Mouse (Mus musculus): Measurements from ENCODE around the gene Pde4d. TPM values are rescaled to one million over a fixed set of nuclear protein-coding genes. Genes with fewer than 3 reads are reported as not detected.

Gene Pde4d
- total and polyA plus RNA-seq, 3 experiments, result 18.5 to 18.8 TPM; not detected in 1

DNA sequence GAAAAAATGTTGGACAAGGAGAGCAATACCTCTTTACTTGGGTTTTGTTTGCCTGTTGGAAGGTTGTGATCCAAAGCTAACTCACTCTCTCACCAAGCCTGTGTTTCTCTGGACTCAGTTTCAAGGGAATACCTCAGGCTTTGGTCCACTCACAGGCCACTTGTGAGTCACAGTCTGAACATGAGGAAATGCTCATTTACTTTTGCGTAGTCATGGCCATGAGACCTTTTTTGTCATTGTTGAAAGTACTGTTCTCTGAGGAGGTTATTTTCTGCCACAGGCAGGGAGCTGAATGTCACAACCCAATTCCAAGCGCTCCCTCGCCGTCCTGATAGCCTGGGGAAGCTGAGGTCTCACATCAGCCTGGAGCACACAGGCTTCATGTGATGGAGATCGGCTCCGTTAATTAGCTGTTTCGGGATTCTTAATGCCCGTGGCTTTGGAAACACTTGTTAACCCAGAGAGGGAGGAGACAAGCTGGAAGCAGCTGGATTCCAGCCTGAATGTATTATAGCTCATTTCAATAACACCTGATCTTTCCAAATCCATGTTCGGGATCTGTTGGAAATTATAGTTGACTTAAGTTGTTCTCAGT is 792.8 kb downstream of the Pde4d start:
- TF ChIP-seq SIN3A (IDR thresholded peaks at IDR 0.05; ENCODE audit: low read length), result no peak
- TF ChIP-seq MYB (IDR thresholded peaks at IDR 0.05; ENCODE audit: low read depth, low read length), result no peak
- no peak for TF ChIP-seq MYC (IDR thresholded peaks at IDR 0.05; ENCODE audit: low read depth, low read length)
- no peak for TF ChIP-seq POLR2AphosphoS5 (IDR thresholded peaks at IDR 0.05; ENCODE audit: borderline replicate concordance, low read depth, low read length)
- no peak for TF ChIP-seq SMC3 (IDR thresholded peaks at IDR 0.05; ENCODE audit: low read depth, low read length)
- no peak for TF ChIP-seq MAZ (IDR thresholded peaks at IDR 0.05; ENCODE audit: low read depth, low read length)
- no peak for TF ChIP-seq MAFK (IDR thresholded peaks at IDR 0.05; ENCODE audit: borderline replicate concordance, low read depth, low read length)
- TF ChIP-seq HCFC1 (IDR thresholded peaks at IDR 0.05; ENCODE audit: low read depth, low read length), result no peak
- no peak for TF ChIP-seq MEF2A (IDR thresholded peaks at IDR 0.05; ENCODE audit: extremely low read depth, insufficient replicate concordance, low read depth, low read length, poor library complexity, severe bottlenecking)
- TF ChIP-seq KAT2A (conservative IDR thresholded peaks at IDR 0.05; ENCODE audit: low read depth, low read length), result no peak
- no peak for TF ChIP-seq RCOR1 (IDR thresholded peaks at IDR 0.05; ENCODE audit: low read depth, low read length)
- TF ChIP-seq MAX (IDR thresholded peaks at IDR 0.05; ENCODE audit: low read length), result no peak
- TF ChIP-seq E2F4 (IDR thresholded peaks at IDR 0.05; ENCODE audit: borderline replicate concordance, low read depth, low read length), result no peak
- TF ChIP-seq JUND (IDR thresholded peaks at IDR 0.05; ENCODE audit: low read depth, low read length), result no peak
- TF ChIP-seq NRF1 (IDR thresholded peaks at IDR 0.05; ENCODE audit: insufficient read depth, low read depth, low read length, poor library complexity, severe bottlenecking), result no peak
- no peak for TF ChIP-seq ETS1 (IDR thresholded peaks at IDR 0.05; ENCODE audit: low read depth, low read length)
- TF ChIP-seq ZC3H11A (IDR thresholded peaks at IDR 0.05; ENCODE audit: low read depth, low read length), result no peak
- TF ChIP-seq GABPA (IDR thresholded peaks at IDR 0.05; ENCODE audit: low read depth, low read length), result no peak
- no peak for TF ChIP-seq TCF12 (IDR thresholded peaks at IDR 0.05; ENCODE audit: low read depth, low read length)
- H3K4me1 ChIP-seq (ENCODE audit: control insufficient read depth in 1 of 2, insufficient read depth in 2 of 2, low read length in 2 of 2), result no peaks in the 10 kb centered on the region
- DNase-seq (ENCODE audit: low read depth, low spot score), result no peak
- no peaks in the 10 kb centered on the region for H3K9me3 ChIP-seq (replicated peaks; ENCODE audit: insufficient read depth, low read length)
- no peaks in the 10 kb centered on the region for H3K36me3 ChIP-seq (ENCODE audit: control insufficient read depth in 1 of 2, insufficient read depth in 2 of 2, low read length in 2 of 2)
- no peak overlapping the region for H3K27ac ChIP-seq (ENCODE audit: control insufficient read depth, low read depth, low read length)
- no peak overlapping the region for H3K9ac ChIP-seq (ENCODE audit: control insufficient read depth, low read depth, low read length, poor library complexity, severe bottlenecking)
- no peaks in the 10 kb centered on the region for H3K79me2 ChIP-seq (ENCODE audit: control insufficient read depth, insufficient read depth, low read length, poor library complexity)
- H3K27me3 ChIP-seq (ENCODE audit: control insufficient read depth in 1 of 2, insufficient read depth in 2 of 2, low read length in 2 of 2), result no peaks in the 10 kb centered on the region; a peak in 2 of 4 replicates
- H3K4me3 ChIP-seq (ENCODE audit: control insufficient read depth in 1 of 2, insufficient read depth in 1 of 2, low read depth in 2 of 2, low read length in 2 of 2), result no peak overlapping the region

DNA sequence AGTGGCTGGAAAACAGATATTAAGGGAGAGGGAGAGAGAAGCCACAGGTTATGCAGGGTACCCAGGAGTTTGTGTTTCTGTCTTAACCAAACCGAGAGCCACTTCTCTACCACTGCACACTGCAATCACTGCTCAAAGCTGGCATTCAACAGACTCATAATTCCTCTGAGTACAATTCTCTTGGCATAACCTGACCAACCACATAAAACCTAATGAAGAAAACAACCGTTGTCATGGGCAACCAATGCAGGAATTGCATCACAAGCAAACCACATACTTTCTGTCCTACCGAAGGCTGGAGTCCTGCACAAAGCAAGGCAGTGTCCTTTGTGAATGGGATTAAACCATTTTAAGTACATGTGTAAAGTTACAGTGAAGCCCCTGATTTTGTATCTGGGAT is 793.4 kb downstream of the Pde4d start:
- Histone ChIP-seq H3K9ac (ENCODE audit: control insufficient read depth, low read depth, low read length, poor library complexity, severe bottlenecking) (no peak overlapping the region), H3K27ac (ENCODE audit: control insufficient read depth, low read depth, low read length) (no peak overlapping the region), H3K79me2 (ENCODE audit: control insufficient read depth, insufficient read depth, low read length, poor library complexity) (no peaks in the 10 kb centered on the region), H3K36me3 (ENCODE audit: control insufficient read depth in 1 of 2, insufficient read depth in 2 of 2, low read length in 2 of 2) (no peaks in the 10 kb centered on the region), H3K4me1 (ENCODE audit: control insufficient read depth in 1 of 2, insufficient read depth in 2 of 2, low read length in 2 of 2) (no peaks in the 10 kb centered on the region), H3K9me3 (replicated peaks; ENCODE audit: insufficient read depth, low read length) (no peaks in the 10 kb centered on the region), H3K27me3 (ENCODE audit: control insufficient read depth in 1 of 2, insufficient read depth in 2 of 2, low read length in 2 of 2) (peaks cover 0 to 2% of the 10 kb centered on the region in 2 experiments; a peak in 2 of 4 replicates), H3K4me3 (ENCODE audit: control insufficient read depth in 1 of 2, insufficient read depth in 1 of 2, low read depth in 2 of 2, low read length in 2 of 2) (no peak overlapping the region)
- TF ChIP-seq SMC3 (IDR thresholded peaks at IDR 0.05; ENCODE audit: low read depth, low read length), result no peak
- TF ChIP-seq TAL1 (IDR thresholded peaks at IDR 0.05; ENCODE audit: low read length), result no peak
- no peak for TF ChIP-seq CHD2 (IDR thresholded peaks at IDR 0.05; ENCODE audit: low read length)
- TF ChIP-seq MYB (IDR thresholded peaks at IDR 0.05; ENCODE audit: low read depth, low read length), result no peak
- no peak for TF ChIP-seq USF1 (IDR thresholded peaks at IDR 0.05; ENCODE audit: low read depth, low read length)
- no peak for TF ChIP-seq ETS1 (IDR thresholded peaks at IDR 0.05; ENCODE audit: low read depth, low read length)
- no peak for TF ChIP-seq MAX (IDR thresholded peaks at IDR 0.05; ENCODE audit: low read length)
- TF ChIP-seq POLR2A (IDR thresholded peaks at IDR 0.05; ENCODE audit: control insufficient read depth in 1 of 2, insufficient read depth in 1 of 2, low read depth in 1 of 2, low read length in 2 of 2, poor library complexity in 1 of 2), result no peak
- DNase-seq (ENCODE audit: low read depth, low spot score), result no peak

Measured in MEL (cell line).